In the genomic region with DNA sequence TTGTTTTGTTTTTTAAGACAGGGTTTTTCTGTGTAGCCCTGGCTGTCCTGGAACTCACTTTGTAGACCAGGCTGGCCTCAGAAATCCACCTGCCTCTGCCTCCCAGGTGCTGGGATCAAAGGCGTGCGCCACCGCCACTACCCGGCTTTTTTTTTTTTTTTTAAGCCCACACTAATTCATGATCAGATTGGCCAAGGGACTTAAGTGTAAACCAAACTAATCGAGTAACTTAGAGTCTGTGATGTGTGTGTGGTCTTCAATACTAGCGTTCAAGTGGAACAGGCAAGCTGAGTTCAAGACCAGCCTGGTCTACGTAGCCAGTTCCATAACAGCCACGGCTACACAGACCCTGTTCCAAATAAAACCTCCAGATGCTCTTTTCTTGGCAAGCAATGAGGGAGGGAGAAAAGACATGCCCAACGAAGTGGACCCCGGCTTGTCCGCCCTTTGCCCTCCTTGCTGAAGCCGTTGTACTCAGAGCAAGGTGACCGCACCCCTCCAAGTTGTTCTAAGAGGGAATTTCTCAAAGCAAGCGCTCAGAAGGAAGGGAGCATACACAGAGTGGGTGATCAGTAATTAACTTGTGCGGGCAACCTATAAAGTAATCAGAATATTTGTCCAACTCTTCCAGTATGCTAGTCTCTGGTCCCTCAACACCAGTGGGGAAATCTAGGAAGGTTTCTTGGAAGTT, we compare ENCODE assay signal across 8 mouse cellular contexts. TPM values are rescaled to one million over a fixed set of nuclear protein-coding genes. Genes with fewer than 3 reads are reported as not detected.
DNase-seq lines count a peak whose midpoint lies in the region; ATAC-seq and TF ChIP-seq lines count a peak whose summit lies in the region.

No protein-coding gene starts in this region.

- no peaks in the 10 kb centered on the region for H3K27me3 ChIP-seq in Patski
- no peaks in the 10 kb centered on the region for H3K27me3 ChIP-seq in hindbrain, embryonic 11.5 days (ENCODE audit: control insufficient read depth, insufficient read depth, low read length)
- no peaks in the 10 kb centered on the region for H3K27me3 ChIP-seq in limb, embryonic 15.5 days

- WGBS in hindbrain, embryonic 11.5 days = 33% methylated on average over 15 of the region's 15 CpGs
- WGBS in limb, embryonic 15.5 days = 30% methylated on average over 15 of the region's 15 CpGs

- ATAC-seq in Patski = peak; percentile 17
- ATAC-seq in hindbrain, embryonic 11.5 days (ENCODE audit: low FRiP score) = peak; percentile 32
- no peak for ATAC-seq in limb, embryonic 15.5 days (ENCODE audit: insufficient number of reproducible peaks, low FRiP score, low TSS enrichment, low read depth)

- H3K4me1 ChIP-seq in hindbrain, embryonic 11.5 days (replicated peaks; ENCODE audit: control insufficient read depth, insufficient read depth, low read length) = no peaks in the 10 kb centered on the region
- peaks cover 28% of the 10 kb centered on the region for H3K4me1 ChIP-seq in limb, embryonic 15.5 days

- no peaks in the 10 kb centered on the region for H3K9me3 ChIP-seq in hindbrain, embryonic 11.5 days (ENCODE audit: control insufficient read depth, low read length)
- no peaks in the 10 kb centered on the region for H3K9me3 ChIP-seq in limb, embryonic 15.5 days

- POLR2A ChIA-PET in Patski (lab: Charles Lee) = interaction anchor here (0.7 kb wide), 2 partner anchors 27 to 46 kb away, joined by 3 read pairs; no protein-coding TSS in a partner anchor

- peaks cover 10% of the 10 kb centered on the region for H3K36me3 ChIP-seq in hindbrain, embryonic 11.5 days (ENCODE audit: control insufficient read depth, insufficient read depth, low read length)
- peaks cover 34% of the 10 kb centered on the region for H3K36me3 ChIP-seq in limb, embryonic 15.5 days

- H3K4me3 ChIP-seq in hindbrain, embryonic 11.5 days (ENCODE audit: low read depth, low read length) = peak overlapping the region; percentile 61
- peak overlapping the region; percentile 73 for H3K4me3 ChIP-seq in limb, embryonic 15.5 days

- peak overlapping the region; percentile 66 for H3K9ac ChIP-seq in hindbrain, embryonic 11.5 days (ENCODE audit: low read depth, low read length)
- H3K9ac ChIP-seq in limb, embryonic 15.5 days = peak overlapping the region; percentile 87

- DNase-seq in adrenal gland, adult 8-10 months = peak; percentile 35
- DNase-seq in adrenal gland, postnatal 4 days (ENCODE audit: low spot score in 2 of 2) = no peak
- no peak for DNase-seq in Patski (ENCODE audit: low read depth, low spot score)
- peak; percentile 34 for DNase-seq in hindbrain, embryonic 11.5 days (ENCODE audit: low spot score)
- peak; percentile 52 for DNase-seq in neural tube, embryonic 10.5 days (ENCODE audit: extremely low spot score, low spot score)
- no peak for DNase-seq in spleen, postnatal 4 days (ENCODE audit: low spot score in 2 of 2)
- no peak for DNase-seq in left cerebral cortex, postnatal 14 days (ENCODE audit: low spot score in 2 of 2)

- H3K4me2 ChIP-seq in hindbrain, embryonic 11.5 days (replicated peaks; ENCODE audit: low read depth, low read length) = peak overlapping the region; percentile 36
- peak overlapping the region; percentile 76 for H3K4me2 ChIP-seq in limb, embryonic 15.5 days

- intact Hi-C loops in left cerebral cortex, postnatal 14 days (cut with DNase I) = loop anchor here (10.0 kb wide), 1 partner anchor 810 kb away; no protein-coding TSS in a partner anchor

- CTCF ChIA-PET in Patski (lab: Charles Lee) = interaction anchor here (1.0 kb wide), 1 partner anchor 21 kb away, joined by 3 read pairs; no protein-coding TSS in a partner anchor

- H3K27ac ChIP-seq in hindbrain, embryonic 11.5 days (ENCODE audit: low read depth, low read length) = 0 out of 2 replicates have a peak overlapping the region, but pooled peaks have one; percentile 47
- H3K27ac ChIP-seq in limb, embryonic 15.5 days = peak overlapping the region; percentile 94

- in situ Hi-C loops in Patski (cut with MboI; ENCODE audit: low pct_unique_long_range_greater_than_20kb) = no loop called here

- TF ChIP-seq CTCF in Patski (IDR thresholded peaks at IDR 0.05) = no peak

RNA-seq across cellular contexts. Expression of gene Leng1, which starts 1.0 kb away (rescaled TPM):
- total RNA-seq in adrenal gland, adult 8-10 months (2022) = 10 to 100 TPM in 3 of 4 experiments, 1 to 10 TPM in 1; 9.6 to 14.1 (median 11.2) TPM
- 10 to 100 TPM in 1 of 2 experiments, 1 to 10 TPM in 1; 9.6 to 10.4 TPM for total RNA-seq in adrenal gland, postnatal 4 days (2021)
- polyA plus RNA-seq in Patski (2021) = 18.5 TPM
- polyA plus RNA-seq in hindbrain, embryonic 11.5 days (2014; fragmentation: Nextera tagmentation; extraction: Ambion mirVana) = 16.4 and 20.9 TPM in 2 replicates
- polyA plus RNA-seq in limb, embryonic 15.5 days (2015; fragmentation: Nextera tagmentation; extraction: Ambion mirVana) = 20.3 and 21.8 TPM in 2 replicates
- 1 to 10 TPM; 4.0 to 4.9 TPM for total RNA-seq in left cerebral cortex, postnatal 14 days (2021)

RNA-seq across cellular contexts. Expression of gene Tmc4, which starts 12.7 kb away (rescaled TPM):
- 10 to 100 TPM in 3 of 4 experiments, 1 to 10 TPM in 1; 7.8 to 17.7 (median 15.2) TPM for total RNA-seq in adrenal gland, adult 8-10 months (2022)
- 10 to 100 TPM; 11.4 to 17.7 TPM for total RNA-seq in adrenal gland, postnatal 4 days (2021)
- polyA plus RNA-seq in Patski (2021) = 2.4 TPM
- 3.0 and 4.4 TPM in 2 replicates for polyA plus RNA-seq in hindbrain, embryonic 11.5 days (2014; fragmentation: Nextera tagmentation; extraction: Ambion mirVana)
- 5.0 and 7.0 TPM in 2 replicates for polyA plus RNA-seq in limb, embryonic 15.5 days (2015; fragmentation: Nextera tagmentation; extraction: Ambion mirVana)
- 1 to 10 TPM; 4.3 to 4.6 TPM for total RNA-seq in left cerebral cortex, postnatal 14 days (2021)

RNA-seq across cellular contexts. Expression of gene Cnot3, which starts 19.6 kb away (rescaled TPM):
- 10 to 100 TPM; 48.3 to 83.2 (median 60.9) TPM for total RNA-seq in adrenal gland, adult 8-10 months (2022)
- total RNA-seq in adrenal gland, postnatal 4 days (2021) = 10 to 100 TPM; 65.7 to 68.9 TPM
- polyA plus RNA-seq in Patski (2021) = 56.5 TPM
- 50.9 and 58.3 TPM in 2 replicates for polyA plus RNA-seq in hindbrain, embryonic 11.5 days (2014; fragmentation: Nextera tagmentation; extraction: Ambion mirVana)
- 48.3 and 53.3 TPM in 2 replicates for polyA plus RNA-seq in limb, embryonic 15.5 days (2015; fragmentation: Nextera tagmentation; extraction: Ambion mirVana)
- total RNA-seq in left cerebral cortex, postnatal 14 days (2021) = 10 to 100 TPM; 49.7 to 55.9 TPM

RNA-seq across cellular contexts. Expression of gene Tsen34, which starts 28.0 kb away (rescaled TPM):
- total RNA-seq in adrenal gland, adult 8-10 months (2022) = 100 to 1,000 TPM; 114 to 130 (median 122) TPM
- 100 to 1,000 TPM; 136 to 145 TPM for total RNA-seq in adrenal gland, postnatal 4 days (2021)
- 205 TPM for polyA plus RNA-seq in Patski (2021)
- polyA plus RNA-seq in hindbrain, embryonic 11.5 days (2014; fragmentation: Nextera tagmentation; extraction: Ambion mirVana) = 204 and 207 TPM in 2 replicates
- polyA plus RNA-seq in limb, embryonic 15.5 days (2015; fragmentation: Nextera tagmentation; extraction: Ambion mirVana) = 251 and 270 TPM in 2 replicates
- 10 to 100 TPM; 61.2 to 74.1 TPM for total RNA-seq in left cerebral cortex, postnatal 14 days (2021)

RNA-seq across cellular contexts. Expression of gene Mboat7, which starts 28.7 kb away (rescaled TPM):
- 10 to 100 TPM; 64.4 to 81.8 (median 71.1) TPM for total RNA-seq in adrenal gland, adult 8-10 months (2022)
- total RNA-seq in adrenal gland, postnatal 4 days (2021) = 10 to 100 TPM; 67.0 to 68.6 TPM
- polyA plus RNA-seq in Patski (2021) = 118 TPM
- polyA plus RNA-seq in hindbrain, embryonic 11.5 days (2014; fragmentation: Nextera tagmentation; extraction: Ambion mirVana) = 22.2 and 25.1 TPM in 2 replicates
- 59.7 and 63.6 TPM in 2 replicates for polyA plus RNA-seq in limb, embryonic 15.5 days (2015; fragmentation: Nextera tagmentation; extraction: Ambion mirVana)
- 100 to 1,000 TPM; 165 to 167 TPM for total RNA-seq in left cerebral cortex, postnatal 14 days (2021)

Comparison
In these comparisons a context has a peak if more than half of its experiments do, and no peak if none do; other contexts are left out.
1. DNase-seq: peak in adrenal gland, adult 8-10 months (single experiment), hindbrain, embryonic 11.5 days (single experiment) and neural tube, embryonic 10.5 days (single experiment); none in adrenal gland, postnatal 4 days (0 of 2), Patski (single experiment), spleen, postnatal 4 days (0 of 2) and left cerebral cortex, postnatal 14 days (0 of 2).